Mouse (Mus musculus) hindlimb bud, embryonic 11.5 days (tissue): ENCODE measurements around the gene Mpig6b.

Experiments used
- DNase-seq: peaks from one replicate; pipeline ENCODE4 v3.0.0-alpha.2; 2012; ENCODE audit warnings: low read depth, low spot score; ENCODE audit errors: extremely low spot score

Mpig6b gene

DNA sequence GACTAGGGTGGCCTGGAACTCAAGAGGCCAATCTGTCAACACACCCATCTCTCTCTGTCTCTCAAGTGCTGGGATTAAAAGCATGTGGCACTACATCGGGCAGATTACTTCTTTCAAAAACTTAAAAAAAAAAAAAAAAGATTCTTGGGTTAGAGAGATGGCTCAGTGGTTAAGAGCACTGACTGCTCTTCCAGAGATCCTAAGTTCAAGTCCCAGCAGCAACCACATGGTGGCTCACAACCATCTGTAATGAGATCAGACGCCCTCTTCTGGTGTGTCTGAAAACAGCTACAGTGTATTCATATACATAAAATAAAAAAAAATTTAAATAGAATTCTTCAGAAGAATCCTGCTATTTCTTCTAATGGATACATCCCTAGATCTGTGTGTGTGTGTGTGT is 22.2 kb upstream of the Mpig6b start:
- no peak for DNase-seq

- no peak for DNase-seq
Measured at GRCm38 (mm10) chr17:35085208-35085865, 19.4 kb upstream of the Mpig6b start, which contains the start of gene Ly6g6f. Gene Ly6g6f, minus strand, starts transcription at chr17:35085610.

DNA sequence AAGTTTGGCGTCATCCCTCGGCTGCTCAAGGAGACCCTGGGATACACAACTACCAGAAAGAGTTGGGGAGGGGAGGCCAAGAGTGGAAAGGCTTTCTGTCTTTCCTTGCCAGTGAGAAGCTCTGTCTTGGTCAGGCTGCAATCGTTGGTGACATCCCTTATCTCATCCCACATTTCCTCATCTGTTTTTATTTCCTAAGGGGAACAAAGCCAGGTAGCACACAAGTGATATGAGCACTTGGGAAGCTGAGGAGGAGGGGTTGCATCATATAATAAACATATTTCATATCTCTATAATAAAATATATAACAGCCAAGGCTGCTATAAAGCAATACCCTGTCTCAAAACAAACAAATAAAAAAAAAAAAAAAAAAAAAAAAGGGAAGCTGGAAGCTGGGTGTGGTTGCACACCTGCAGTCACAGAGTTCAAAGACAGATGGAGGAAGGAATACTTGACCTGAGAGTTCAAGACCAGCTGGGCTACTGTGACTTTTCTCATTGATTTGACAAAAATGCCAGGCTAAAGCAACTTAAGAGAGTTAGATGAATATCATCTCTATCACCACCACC is 18.0 kb upstream of the Mpig6b start:
- no peak for DNase-seq

GRCm38 (mm10) chr17:35082841-35083576 is 17.0 kb upstream of the Mpig6b start:
- DNase-seq: no peak

- DNase-seq: no peak
Measured at GRCm38 (mm10) chr17:35080710-35081109, 14.7 kb upstream of the Mpig6b start.

- DNase-seq: no peak
Measured at GRCm38 (mm10) chr17:35080248-35080647, 14.3 kb upstream of the Mpig6b start.

DNA sequence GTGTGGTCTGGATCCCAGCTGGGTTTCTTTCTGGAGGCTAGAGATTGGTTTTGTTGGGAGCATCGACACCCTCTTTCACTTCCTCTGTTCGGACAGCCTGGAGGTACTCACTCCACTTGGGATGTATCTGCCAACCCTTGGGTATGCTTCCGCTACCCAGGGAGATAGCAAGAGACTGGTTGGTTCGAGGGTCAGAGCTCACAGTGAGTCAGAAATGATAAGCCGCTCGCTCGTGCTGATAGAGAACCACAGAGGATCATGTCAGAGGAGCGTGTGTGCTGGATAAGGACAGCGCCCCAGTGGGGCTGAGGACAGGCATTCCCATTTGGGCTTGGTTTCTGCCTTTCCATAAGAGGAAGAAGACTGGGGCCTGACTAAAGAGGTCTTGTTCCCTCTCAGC is 13.8 kb upstream of the Mpig6b start:
- no peak for DNase-seq

- no peak for DNase-seq
Measured at GRCm38 (mm10) chr17:35077786-35078233, 11.8 kb upstream of the Mpig6b start, which contains the start of gene Ly6g6d. Gene Ly6g6d, minus strand, starts transcription at chr17:35078065.

- DNase-seq: no peak
Measured at GRCm38 (mm10) chr17:35077285-35077684, 11.3 kb upstream of the Mpig6b start.

- no peak for DNase-seq
Measured at GRCm38 (mm10) chr17:35076507-35077176, 10.7 kb upstream of the Mpig6b start, which contains the start of gene Ly6g6e. Gene Ly6g6e, plus strand, starts transcription at chr17:35076902.

GRCm38 (mm10) chr17:35074097-35074496 is 8.1 kb upstream of the Mpig6b start:
- no peak for DNase-seq

GRCm38 (mm10) chr17:35071454-35071853 is 5.5 kb upstream of the Mpig6b start:
- DNase-seq: no peak

DNA sequence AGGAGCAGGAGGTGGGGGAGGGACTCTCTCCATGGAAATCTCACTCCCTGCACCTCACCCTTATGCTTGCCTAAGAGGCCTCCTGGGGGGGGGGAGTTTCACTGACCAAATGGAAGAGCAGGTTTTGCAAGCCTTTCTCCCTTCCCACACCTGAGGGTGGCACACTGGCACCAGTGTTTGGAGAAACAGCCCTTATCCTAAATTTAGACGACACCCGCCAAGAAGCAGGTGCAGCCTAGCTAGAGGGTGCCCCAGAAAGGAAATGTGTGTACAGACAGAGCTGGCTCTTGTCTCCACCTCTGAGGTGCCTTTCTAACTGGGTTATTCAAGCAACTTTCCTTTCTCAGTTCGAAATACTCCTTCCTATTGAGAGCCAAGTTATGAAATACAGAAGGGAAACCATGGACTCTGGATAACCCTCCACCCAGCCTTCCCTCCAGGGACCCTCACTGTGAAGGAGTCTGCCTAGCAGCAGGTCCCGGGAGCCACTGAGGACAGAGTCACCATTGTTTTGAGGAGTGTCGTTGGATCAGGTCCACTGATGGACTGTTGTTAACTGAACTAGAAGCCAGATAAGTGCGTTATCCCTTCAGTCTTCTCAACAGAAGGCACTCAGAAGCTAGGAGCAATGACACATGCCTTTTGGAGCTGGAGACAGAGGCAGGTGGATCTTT is 4.7 kb upstream of the Mpig6b start:
- no peak for DNase-seq

DNA sequence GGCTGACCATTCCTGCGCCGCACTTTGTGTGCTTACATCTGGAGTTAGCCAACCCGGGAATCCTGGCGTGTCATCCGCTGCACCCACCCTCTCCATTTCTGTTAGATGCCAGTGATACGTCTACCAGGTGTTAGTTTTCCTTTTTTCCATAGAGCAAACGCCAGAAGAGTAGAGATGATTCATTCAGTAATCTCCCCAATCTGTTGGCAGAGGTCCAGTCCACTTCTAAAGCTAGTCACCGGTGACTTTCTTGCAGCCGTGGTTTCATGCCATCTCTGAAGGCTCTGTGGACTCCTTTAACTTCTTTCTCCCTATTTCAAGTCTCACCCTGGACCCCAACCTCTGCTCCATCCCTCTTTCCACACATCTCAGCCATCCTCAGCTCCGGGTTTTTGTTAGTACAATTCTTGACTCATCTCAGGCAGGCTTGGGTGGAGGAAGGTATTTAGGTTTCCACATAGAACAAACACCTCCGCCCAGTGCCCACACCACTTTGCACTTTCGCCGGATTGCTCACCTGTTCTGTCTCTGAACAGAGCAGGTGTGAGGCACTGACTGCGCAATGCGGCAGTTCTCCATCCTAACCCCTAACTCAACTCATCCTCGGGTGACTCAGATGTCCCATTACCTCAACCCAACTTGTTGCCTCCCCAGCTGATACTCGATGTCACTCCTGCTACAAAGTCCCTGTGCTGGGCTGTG is 2.4 kb upstream of the Mpig6b start:
- DNase-seq: no peak

- DNase-seq: no peak
Measured at GRCm38 (mm10) chr17:35064951-35065947, 735 bp downstream of the Mpig6b start, which contains the start of gene Ly6g6c. Gene Ly6g6c, plus strand, starts transcription at chr17:35065388.

DNA sequence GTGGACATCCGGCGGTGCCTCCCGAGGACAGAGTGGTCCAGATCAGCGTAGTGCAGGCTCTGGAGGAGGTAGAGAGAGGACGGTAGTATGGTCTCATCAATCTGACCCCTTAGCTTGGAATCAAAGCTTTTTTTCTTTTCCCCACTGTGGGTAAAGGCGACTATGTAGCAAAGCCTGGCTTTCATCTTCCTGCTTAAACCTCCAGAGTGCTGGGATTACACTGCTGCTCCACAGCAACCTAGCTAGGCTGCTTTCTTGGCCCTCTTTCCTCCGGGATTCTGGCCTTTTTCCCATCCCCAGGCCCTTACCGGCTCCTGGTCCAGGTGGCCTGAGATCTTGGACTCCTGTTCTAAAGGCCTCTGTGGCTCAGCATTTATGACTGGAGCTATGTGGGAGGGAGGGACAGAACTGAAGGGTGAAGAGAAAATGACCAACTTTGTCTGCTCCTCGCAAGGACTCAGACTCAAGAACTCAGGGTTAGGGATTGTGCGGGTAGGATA is 1.6 kb downstream of the Mpig6b start:
- DNase-seq: no peak

DNA sequence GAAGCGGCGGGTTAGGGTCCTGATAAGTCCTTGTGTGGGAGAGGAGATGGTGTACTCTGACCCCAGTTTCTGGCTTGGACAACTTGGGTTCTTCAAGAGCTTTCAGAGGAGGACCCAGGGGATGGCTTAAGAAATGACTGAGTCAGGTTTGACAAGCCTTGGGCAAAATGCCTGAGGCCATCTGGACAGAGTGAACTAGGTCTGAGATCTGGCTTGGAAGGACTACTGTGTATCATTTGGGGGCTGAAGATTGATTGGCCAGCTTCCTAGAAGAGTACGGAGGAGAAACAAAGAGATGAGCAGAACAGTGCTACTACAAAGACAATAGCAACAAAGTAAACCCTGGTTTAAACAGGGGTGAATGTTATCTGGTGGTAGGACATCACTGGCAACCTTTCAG is 2.5 kb downstream of the Mpig6b start:
- DNase-seq: no peak

GRCm38 (mm10) chr17:35061299-35061698 is 4.7 kb downstream of the Mpig6b start:
- DNase-seq: no peak
